Mouse (Mus musculus): ENCODE measurements around the gene Cacna1c. TPM values are rescaled to one million over a fixed set of nuclear protein-coding genes. Genes with fewer than 3 reads are reported as not detected.

Cacna1c gene
- total RNA-seq, 2 experiments from 2014 or later, result 195 to 220 TPM

GRCm38 (mm10) chr6:118944093-118944492 is 252.1 kb downstream of the Cacna1c start:
- DNase-seq, result no peak
- intact Hi-C loops (cut with DNase I), result no loop called here

- DNase-seq, result no peak
- intact Hi-C loops (cut with DNase I), result no loop called here
Measured at GRCm38 (mm10) chr6:118941816-118942215, 254.4 kb downstream of the Cacna1c start.

DNA sequence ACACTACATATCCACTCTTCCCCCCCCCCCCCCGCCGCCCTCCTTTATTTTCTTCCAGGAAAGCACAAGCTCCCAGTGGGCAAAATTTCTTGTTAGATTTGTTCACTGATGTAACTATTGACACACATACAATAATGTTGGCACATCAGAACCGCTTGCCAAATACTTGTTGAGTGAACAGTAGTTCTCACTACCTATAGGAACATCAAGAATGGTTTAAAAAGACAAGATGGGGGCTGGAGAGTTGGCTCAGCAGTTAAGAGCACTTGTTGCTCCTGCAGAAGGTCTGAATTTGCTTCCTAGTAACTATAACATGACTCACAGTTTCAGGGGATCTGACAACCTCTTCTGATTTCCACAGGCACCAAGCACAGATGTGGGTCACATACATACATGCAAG is 255.2 kb downstream of the Cacna1c start:
- intact Hi-C loops (cut with DNase I), result no loop called here
- DNase-seq, result no peak

- no peak for DNase-seq
- intact Hi-C loops (cut with DNase I), result no loop called here
Measured at GRCm38 (mm10) chr6:118939626-118940025, 256.6 kb downstream of the Cacna1c start.

DNA sequence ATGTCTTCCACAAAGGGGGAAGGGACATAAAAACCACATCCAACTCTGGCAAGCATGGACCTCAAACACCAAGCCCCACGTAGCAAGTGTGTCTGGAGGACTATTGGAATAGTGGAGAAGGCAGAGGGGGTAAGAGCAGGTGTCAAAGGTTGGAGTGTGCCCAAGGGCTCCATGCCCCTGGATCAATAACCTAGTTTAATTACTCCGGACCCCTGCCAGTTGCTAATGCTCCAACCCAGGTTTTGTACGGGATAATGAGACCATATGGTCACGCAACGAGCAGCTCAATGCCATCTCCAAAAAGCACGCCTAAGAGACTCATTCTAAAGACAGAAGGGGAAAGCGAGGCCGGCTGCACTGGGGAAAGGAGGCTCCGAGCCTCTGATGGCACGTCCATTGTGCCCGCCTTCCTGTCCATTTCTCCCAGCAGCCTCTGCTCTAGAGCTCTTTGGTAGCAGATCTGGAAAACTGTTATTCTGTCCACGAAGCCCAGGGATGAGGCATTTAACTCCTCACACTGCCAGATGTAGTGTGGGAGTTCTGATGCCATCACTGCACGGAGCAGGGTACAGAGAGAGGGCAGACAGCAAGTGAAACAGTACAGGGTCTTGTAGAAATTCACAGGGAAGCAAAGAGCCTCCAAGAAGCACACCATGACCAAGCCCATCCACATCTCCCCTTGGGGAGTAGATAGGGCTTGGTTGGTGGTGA is 257.7 kb downstream of the Cacna1c start:
- intact Hi-C loops (cut with DNase I), result no loop called here
- DNase-seq, result no peak

DNA sequence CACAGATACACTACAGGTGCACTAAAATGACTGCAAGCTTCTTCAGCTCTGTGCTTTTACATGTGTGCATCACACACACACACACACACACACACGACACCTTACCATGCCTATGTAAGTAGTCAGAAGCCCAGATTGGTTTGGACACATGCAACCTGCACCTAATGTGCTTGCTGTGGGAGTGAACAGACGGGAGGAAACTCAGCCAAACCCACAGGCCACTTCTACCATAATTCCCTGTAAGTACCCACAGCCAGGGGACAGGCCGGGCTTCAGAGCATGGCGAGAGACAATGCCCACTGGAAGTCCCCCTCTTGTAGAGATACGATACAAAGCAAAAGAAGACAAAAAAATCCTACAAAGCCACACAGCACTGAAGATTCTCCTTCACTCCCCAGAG is 258.7 kb downstream of the Cacna1c start:
- intact Hi-C loops (cut with DNase I), result no loop called here
- DNase-seq, result no peak

GRCm38 (mm10) chr6:118935520-118936415 is 260.4 kb downstream of the Cacna1c start:
- peak; percentile 48 to 57 for DNase-seq
- intact Hi-C loops (cut with DNase I), result no loop called here

DNA sequence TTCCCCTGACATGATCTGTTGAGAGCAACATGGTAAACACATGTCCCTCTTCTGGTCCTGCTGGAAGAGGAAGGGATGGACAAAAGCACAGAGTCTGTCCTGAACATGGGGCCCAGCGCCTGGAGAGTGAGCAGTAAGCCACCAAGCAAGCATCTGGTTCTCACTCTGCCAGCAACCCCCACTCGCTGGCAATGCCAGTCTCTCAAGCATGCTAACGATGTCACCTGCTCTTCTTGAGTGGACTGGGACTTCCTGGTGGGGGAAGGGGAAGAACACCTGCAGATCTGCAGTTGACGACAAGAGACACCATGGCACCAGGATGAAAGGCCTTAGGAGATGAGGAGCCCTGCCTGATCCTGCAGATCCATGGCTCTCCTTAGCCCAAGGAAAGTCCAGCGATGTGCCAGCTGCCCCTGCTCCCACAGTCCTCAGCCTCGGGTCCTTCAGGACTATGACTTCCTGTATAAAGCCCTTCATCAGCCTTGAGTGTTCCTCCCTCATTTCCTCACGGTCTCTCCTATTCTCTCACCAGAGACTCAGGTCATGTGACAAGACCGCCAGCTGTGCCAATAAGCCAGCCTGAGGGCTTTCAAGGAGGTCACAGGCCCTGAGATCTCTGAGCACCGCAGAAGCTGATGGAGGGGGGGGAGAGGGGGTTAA is 261.8 kb downstream of the Cacna1c start:
- intact Hi-C loops (cut with DNase I), result no loop called here

DNA sequence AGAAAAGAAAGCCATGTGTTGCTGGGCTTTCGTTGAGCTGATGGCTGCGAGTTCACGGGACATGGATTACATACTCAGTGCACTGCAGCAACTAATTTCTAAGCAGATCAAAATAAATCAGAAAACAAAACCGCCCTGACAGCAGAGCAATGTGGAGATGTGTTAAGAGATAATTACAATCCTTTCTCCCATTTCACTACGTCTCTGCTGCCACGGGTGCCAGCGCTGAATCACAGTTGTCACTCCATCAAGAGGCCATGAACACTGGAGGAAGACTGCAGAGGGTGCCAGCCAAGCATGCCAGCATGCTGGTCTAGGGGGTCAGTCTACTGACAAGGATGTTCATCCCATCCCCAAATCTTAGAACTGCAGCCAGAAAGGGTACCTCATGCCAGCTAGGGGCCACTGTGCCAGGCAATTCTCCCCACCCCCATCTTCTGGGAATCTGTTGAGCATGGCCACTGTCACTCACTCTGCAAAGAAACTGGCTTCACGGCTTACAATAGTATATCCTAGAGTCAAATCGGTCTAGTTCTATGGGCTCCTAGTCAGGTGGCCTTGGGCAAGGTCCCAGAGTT is 263.1 kb downstream of the Cacna1c start:
- no peak for DNase-seq
- intact Hi-C loops (cut with DNase I), result no loop called here

More for the DNA sequence above, 261.8 kb downstream of the Cacna1c start:
- no peak for DNase-seq

DNA sequence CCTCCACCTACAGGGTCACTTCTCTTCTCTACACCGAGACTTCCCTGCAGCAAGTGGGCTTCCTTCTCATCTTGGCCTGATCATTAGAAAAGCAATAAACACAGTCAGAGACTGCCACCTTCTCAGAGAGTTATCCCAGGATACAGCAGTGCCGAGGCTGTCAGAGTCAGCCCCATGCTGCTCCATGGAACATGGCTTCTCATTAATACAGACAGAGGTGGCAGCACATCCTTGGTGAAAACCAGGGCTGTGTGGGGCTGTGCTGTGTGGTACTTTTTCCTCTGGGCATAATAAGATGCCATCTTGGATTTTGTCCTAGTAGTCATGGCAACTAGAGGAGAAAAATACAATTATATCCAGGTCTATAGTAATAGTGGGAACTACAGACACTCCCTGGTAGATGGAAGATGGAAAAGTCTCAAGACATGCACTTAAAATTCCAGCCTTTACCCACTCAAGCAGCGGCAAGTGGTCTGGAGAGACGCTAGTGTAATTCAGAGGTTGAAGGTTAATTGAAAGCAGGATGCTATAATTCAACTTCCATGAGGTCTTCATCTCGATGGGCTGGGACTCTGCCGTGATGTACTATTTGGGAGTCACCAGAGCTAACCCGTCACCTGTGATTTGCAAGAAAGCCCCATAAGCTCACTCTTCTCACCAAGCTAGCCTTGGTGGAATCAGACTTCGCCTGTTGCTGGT is 264.1 kb downstream of the Cacna1c start:
- intact Hi-C loops (cut with DNase I), result no loop called here
- DNase-seq, result no peak

DNA sequence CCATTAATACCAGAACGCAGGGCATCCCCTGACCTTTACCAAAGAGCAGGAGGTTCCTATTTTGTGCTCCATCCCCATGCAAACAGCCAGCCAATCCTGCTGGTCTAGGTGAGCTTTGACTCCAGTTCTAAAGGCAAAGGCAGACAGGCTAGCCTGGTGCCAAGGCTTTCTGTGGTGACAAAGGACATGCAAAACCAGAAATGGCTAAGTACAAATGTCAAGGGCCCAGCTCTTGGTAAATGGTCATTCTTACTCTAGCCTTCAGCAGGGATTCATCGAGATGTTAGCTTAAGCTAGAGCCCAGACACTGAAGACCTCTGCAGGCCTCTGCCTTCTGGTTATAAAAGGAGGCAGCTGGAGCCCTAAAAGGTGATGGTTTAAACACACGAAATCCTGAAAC is 269.5 kb downstream of the Cacna1c start:
- intact Hi-C loops (cut with DNase I), result loop anchor here (5.0 kb wide), 1 partner anchor 66 kb away; no protein-coding TSS in a partner anchor
- no peak for DNase-seq

- DNase-seq, result no peak
- intact Hi-C loops (cut with DNase I), result loop anchor here (5.0 kb wide), 1 partner anchor 277 kb away; no protein-coding TSS in a partner anchor
Measured at GRCm38 (mm10) chr6:118924426-118924825, 271.8 kb downstream of the Cacna1c start.

DNA sequence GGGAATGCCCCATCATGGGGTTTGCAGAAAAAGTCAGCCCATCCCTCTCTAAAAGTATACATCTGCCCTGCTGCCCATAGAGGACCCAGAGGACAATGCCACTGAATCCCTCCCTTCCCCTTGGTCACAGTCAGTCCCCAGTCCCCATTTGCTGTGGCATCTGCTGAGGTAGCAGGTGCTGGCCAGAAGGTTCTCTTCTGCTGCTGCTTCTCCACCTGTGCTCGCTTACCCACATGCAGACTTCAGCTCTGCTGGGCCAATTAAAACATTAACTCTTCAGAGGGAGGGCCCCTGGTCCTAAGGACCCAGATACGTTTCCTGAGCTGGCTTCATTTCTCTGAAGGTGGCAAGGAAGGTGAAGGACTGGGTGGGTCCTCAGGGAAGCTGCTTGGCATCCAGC is 272.3 kb downstream of the Cacna1c start:
- DNase-seq, result no peak
- intact Hi-C loops (cut with DNase I), result loop anchor here (5.0 kb wide), 1 partner anchor 277 kb away; no protein-coding TSS in a partner anchor

DNA sequence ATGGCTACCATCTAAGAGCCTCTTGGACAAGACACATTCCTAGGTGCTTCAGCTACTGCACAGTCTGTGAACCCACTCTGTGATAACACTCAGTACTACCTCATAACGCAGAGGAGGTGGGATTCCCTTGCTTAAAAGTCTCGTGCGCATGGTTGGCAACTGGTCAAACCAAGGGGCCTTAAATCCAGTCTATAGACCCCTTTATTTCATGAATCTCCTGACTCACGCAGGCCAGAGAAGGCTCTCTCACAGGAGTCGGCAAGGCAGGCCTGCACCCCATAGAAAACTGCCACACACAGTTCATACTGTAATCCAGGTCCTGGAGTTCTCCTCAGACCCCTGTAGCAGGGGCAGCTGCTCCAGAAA is 273.0 kb downstream of the Cacna1c start:
- DNase-seq, result no peak
- intact Hi-C loops (cut with DNase I), result loop anchor here (5.0 kb wide), 1 partner anchor 276 kb away; no protein-coding TSS in a partner anchor

DNA sequence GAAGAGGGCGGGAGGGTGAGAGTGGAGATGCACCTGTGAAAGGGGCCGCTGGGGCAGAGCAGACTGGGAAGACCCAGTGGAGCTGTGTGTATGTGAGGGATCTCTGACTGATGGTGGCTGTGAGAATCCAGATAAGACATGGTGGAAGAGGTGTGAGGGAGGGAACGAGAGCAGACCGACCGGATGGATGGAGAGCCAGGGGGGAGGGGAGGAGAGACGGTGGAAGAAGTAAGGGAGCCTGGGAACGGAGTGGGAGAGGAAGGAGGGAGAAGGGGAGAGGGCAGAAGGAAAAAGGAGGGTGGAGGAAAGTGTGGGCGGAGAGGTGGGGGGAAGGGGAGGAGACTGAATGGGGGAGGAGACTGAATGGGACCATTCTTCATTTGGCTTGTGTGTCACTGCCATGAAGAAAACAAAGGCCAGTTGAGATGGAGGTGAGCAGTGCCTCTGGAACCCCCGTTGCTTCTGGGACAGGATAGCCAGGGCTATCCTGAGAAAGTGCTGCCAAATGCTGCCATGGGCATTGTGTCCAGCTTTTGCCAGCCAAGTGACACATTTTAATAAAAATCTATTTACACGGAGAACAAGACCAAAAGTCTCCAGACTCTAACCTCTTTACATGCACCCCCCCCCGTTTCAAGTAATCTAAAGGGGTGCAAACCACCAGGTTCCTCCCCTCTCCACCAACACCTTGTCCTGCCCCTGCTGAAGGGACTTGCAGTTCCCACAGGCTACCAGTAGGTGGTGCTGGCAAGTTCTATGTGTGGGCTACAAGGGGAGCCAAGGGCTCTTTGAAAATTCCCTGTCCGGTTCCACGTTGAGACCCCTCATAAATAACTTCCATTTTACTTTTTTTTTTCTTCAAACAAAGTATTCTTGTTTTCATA is 273.6 kb downstream of the Cacna1c start:
- DNase-seq, result peak; percentile 75 to 84
- intact Hi-C loops (cut with DNase I), result loop anchor here (1.0 to 5.0 kb wide), 2 partner anchors 182 to 275 kb away; no protein-coding TSS in a partner anchor

DNA sequence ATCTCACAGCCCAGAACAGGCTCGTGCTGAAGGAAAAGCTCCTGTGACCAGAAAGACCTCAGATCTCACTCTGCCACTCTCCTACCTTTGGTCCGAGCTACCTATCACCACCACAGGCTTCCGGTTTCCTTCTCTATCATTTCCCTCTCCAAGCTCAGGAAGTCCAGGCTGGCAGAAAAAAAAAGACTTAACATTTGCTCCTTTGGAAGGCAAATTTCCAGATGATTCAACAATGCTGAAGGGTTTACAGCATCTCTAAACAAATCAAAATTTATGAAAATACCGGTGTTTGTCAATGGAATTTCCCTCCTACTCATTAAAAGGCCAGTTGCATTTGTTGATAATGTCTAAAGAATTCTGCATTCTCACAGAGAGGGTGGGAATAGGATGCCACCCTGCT is 288.0 kb downstream of the Cacna1c start:
- intact Hi-C loops (cut with DNase I), result no loop called here
- DNase-seq, result no peak

DNA sequence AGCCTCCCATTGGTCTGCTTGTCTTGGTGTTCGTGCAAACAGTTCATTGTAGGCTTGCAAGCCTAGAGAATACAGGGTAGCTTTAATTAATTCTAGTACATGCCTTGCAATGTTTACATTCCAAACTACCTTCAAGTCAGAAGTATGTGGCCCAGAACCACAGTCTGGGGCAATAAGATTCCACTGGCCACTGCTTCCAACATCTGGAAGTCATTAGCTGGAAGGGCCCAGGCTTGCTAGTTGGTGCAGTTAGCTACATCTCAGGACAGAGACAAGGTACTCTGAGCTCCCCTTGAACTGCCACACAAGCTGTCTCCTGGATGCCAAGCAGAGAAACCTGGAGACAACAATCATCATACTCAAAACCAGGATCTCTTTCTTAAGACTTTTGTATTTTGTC is 288.5 kb downstream of the Cacna1c start:
- intact Hi-C loops (cut with DNase I), result no loop called here
- no peak for DNase-seq

DNA sequence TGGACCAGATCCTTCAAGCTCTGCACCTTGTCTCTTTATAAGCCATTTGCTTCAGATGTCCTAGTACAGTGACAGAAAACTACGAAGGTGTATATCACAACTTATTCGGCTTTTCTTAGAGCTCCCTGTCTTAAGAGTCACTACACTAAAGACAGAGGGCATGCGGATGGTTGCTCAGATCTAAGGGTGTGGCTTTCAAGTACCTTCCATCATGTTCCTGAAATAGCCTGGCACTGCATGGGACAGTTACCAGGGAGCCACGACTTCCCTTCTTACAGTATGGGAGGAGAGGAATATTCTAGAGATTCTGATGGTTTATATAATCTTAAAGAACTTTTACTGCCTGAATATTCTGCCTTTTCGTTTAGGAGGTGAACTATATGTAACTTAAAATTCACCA is 289.3 kb downstream of the Cacna1c start:
- no peak for DNase-seq
- intact Hi-C loops (cut with DNase I), result no loop called here

- intact Hi-C loops (cut with DNase I), result no loop called here
- no peak for DNase-seq
Measured at GRCm38 (mm10) chr6:118899688-118900087, 296.5 kb downstream of the Cacna1c start.
